Mouse (Mus musculus): ENCODE measurements at regions not wholly inside any gene's neighbourhood (a gene's known extent, or its start where the extent isn't known, plus 50 kb on each side); places are given as distances from the start of the nearest gene placed in this dataset.

- TF ChIP-seq CTCF (IDR thresholded peaks at IDR 0.05; ENCODE audit: low read depth) (no peak), EP300 (IDR thresholded peaks at IDR 0.05; ENCODE audit: low read depth) (no peak)
Observed at GRCm38 (mm10) chr1:154033958-154034606, 134.1 kb upstream of the Teddm2 start.

Measured in heart, postnatal 0 days (tissue).